In the genomic region with DNA sequence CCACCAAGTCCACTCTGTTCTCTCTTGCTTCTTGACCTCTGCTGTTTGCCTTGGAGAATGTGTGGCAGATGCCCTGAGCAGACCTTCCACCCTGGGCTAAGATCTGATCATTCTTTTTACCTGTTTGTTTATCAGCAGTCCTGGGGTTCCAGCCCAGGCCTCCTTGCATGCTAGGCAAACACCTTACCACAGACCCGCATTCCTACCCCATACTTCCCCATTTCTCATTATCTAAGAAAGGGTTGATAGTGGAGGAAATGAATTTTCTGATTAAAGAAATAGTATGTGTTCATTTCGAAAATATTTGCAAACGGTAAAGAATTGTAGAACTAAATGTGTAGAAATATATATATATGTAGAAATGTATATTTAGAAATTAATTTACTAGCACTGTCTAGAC, we compare ENCODE assay signal across 25 mouse cellular contexts.
"Had no signal": no experiment of that assay in that cellular context is flagged by ENCODE, and none has a peak within 500 bp of the region (broad histone marks: within the 10 kb centered on the region; RNA-seq: fewer than 3 reads in every experiment).

No protein-coding gene starts in this region.

- H3K27ac ChIP-seq: gastrocnemius, adult 2 months; heart, embryonic 13.5 days; heart, embryonic 15.5 days; hindbrain, embryonic 13.5 days; hindbrain, embryonic 15.5 days; hindbrain, postnatal 0 days; kidney, embryonic 15.5 days; kidney, postnatal 0 days; limb, embryonic 13.5 days; limb, embryonic 15.5 days; liver, embryonic 12.5 days; liver, embryonic 14.5 days had no signal

- DNase-seq: gastrocnemius, adult 2 months; gastrocnemius, postnatal 10 days; gastrocnemius, postnatal 25 days; heart, adult 18-20 months; heart, postnatal 4 days; kidney, adult 11 months; kidney, adult 2 months; kidney, adult 9 months; kidney, postnatal 14 days; kidney, postnatal 36 days; layer of hippocampus, adult 9-11 months; layer of hippocampus, postnatal 36 days; left cerebral cortex, postnatal 4 days had no signal

- H3K9ac ChIP-seq: heart, embryonic 13.5 days; heart, embryonic 15.5 days; hindbrain, embryonic 13.5 days; hindbrain, embryonic 15.5 days; kidney, embryonic 15.5 days; limb, embryonic 13.5 days; limb, embryonic 15.5 days; liver, embryonic 12.5 days; liver, embryonic 14.5 days had no signal

- ATAC-seq: hindbrain, postnatal 0 days; intestine, embryonic 16.5 days had no signal

- H3K4me1 ChIP-seq: hindbrain, embryonic 13.5 days; hindbrain, embryonic 15.5 days had no signal

- H3K27me3 ChIP-seq: heart, embryonic 15.5 days; hindbrain, embryonic 15.5 days; kidney, embryonic 15.5 days; limb, embryonic 15.5 days; liver, embryonic 12.5 days had no signal

- H3K4me3 ChIP-seq: gastrocnemius, adult 2 months; heart, embryonic 13.5 days; heart, embryonic 15.5 days; hindbrain, embryonic 13.5 days; hindbrain, embryonic 15.5 days; kidney, embryonic 15.5 days; limb, embryonic 13.5 days; limb, embryonic 15.5 days; liver, embryonic 12.5 days had no signal

- H3K9me3 ChIP-seq: heart, embryonic 13.5 days; heart, embryonic 15.5 days; hindbrain, embryonic 13.5 days; hindbrain, embryonic 15.5 days; kidney, embryonic 15.5 days; limb, embryonic 13.5 days; limb, embryonic 15.5 days; liver, embryonic 12.5 days had no signal

- H3K36me3 ChIP-seq: heart, embryonic 13.5 days; heart, embryonic 15.5 days; hindbrain, embryonic 13.5 days; hindbrain, embryonic 15.5 days; kidney, embryonic 15.5 days; limb, embryonic 13.5 days; limb, embryonic 15.5 days had no signal
